Mouse (Mus musculus): ENCODE measurements around the gene Cep350.

DNA sequence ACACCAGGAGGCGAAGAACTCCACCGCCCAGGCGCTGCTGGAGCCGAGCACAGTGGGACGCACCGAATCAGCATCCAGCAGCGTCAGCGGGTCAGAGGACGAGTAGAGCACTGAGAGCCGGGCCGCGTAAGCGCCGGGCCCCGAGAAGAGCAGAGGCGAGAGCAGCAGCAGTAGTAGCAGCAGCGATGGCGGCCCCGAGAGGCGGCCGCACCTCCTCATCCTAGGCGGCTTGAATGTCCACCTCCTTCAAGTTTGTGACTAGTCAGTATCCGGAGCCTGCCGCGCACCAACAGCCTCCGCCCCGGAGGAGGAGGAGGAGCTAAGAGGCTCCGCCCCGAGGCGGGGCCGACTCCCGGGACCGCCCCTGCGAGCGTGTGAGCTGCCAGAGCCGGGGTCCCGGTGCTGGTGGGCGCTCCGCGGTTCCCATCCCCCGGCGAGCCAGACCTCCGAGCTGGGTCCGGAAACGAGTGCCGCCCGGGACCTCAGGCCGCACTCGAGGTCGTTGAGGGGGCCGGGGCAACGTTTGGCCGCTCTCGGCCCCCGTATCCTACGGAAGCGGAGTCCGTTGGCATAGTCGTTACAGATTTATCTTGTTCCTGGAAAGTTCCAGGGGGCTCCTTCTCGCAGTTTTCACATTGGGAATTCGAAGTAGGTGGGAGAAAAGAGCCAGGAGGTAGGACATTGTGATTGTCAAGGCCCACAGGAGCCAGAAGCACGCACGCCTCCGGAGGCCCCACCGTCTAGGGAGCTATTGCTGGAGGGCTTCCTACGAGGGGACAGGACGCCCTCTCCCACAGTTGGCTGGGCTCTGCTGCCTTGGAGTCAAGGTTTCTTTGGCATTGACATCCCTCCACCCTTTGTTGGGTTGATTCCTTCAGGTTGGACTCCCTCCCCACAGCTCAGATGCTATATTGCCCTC, 160.2 kb downstream of the Cep350 start, which contains the start of gene Qsox1:
- TF ChIP-seq GATA1 (IDR thresholded peaks at IDR 0.05; ENCODE audit: low read length) (no peak), TAL1 (IDR thresholded peaks at IDR 0.05; ENCODE audit: low read length) (no peak)

Data from erythroblast, embryonic 14.5 days (primary cell).